Mouse (Mus musculus) embryonic fibroblast, embryonic 13.5 days (primary cell): ENCODE results near the gene Ublcp1.

Source experiments
- CTCF ChIP-seq: IDR thresholded peaks from 2 replicates; pipeline ENCODE4 v1.5.1; 2011; ENCODE audit warnings: mild to moderate bottlenecking, control low read depth, low read length, moderate library complexity, borderline replicate concordance; ENCODE audit not compliant: insufficient read depth
- POLR2A ChIP-seq: IDR thresholded peaks from 2 replicates; pipeline ENCODE4 v1.6.1; 2011; ENCODE audit warnings: low read depth, mild to moderate bottlenecking, control low read depth, low read length, moderate library complexity

GRCm38 (mm10) chr11:44414605-44415004, 55.7 kb downstream of the Ublcp1 start:
- TF ChIP-seq CTCF (no peak), POLR2A (no peak)
